Mouse (Mus musculus): ENCODE measurements around the gene Ccdc33.

GRCm38 (mm10) chr9:58150733-58151361, 32.2 kb upstream of the Ccdc33 start:
- TF ChIP-seq CTCF (IDR thresholded peaks at IDR 0.05; ENCODE audit: low read depth) = no peak
- no peak for TF ChIP-seq EP300 (IDR thresholded peaks at IDR 0.05; ENCODE audit: low read depth)

Data from liver, embryonic 14.5 days (tissue).